Mouse (Mus musculus) NIH3T3 (cell line): ENCODE results near the gene Bmper.

Experiments
- DNase-seq: peaks from one replicate; pipeline ENCODE4 v3.0.0-alpha.2; 2012; ENCODE audit warnings: low read depth

Gene Bmper

DNA sequence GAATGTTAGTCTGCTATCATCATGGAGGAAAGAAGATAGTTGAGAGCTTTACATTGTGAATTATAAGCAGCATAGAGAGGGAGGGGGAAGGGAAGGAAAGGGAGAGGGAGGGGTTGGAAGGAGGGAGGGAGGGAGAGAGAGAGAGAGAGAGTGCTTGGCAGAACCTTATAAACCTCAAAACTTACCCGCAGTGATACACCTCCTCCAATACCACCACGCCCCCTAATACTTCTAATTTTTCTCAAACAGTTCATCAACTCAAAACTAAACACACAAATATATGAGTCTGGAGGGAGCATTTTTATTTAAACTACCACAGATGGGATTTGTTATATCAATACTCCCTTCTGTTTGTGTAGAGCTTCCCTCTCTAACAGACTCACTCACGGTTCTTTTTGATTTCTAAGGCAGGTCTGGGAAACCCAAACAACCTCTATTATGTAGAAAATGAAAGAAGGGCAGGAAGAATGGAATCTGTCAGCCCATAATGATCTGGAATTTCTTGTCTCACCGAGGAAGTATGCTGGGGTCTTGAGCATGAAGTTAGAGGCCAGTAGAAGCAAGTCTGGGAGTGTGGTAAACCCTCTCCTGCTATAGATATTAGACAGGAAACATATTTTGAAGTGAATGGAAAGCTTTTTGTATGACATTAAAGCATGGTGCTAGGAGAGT is 152.0 kb downstream of the Bmper start:
- DNase-seq: peak; percentile 32

DNA sequence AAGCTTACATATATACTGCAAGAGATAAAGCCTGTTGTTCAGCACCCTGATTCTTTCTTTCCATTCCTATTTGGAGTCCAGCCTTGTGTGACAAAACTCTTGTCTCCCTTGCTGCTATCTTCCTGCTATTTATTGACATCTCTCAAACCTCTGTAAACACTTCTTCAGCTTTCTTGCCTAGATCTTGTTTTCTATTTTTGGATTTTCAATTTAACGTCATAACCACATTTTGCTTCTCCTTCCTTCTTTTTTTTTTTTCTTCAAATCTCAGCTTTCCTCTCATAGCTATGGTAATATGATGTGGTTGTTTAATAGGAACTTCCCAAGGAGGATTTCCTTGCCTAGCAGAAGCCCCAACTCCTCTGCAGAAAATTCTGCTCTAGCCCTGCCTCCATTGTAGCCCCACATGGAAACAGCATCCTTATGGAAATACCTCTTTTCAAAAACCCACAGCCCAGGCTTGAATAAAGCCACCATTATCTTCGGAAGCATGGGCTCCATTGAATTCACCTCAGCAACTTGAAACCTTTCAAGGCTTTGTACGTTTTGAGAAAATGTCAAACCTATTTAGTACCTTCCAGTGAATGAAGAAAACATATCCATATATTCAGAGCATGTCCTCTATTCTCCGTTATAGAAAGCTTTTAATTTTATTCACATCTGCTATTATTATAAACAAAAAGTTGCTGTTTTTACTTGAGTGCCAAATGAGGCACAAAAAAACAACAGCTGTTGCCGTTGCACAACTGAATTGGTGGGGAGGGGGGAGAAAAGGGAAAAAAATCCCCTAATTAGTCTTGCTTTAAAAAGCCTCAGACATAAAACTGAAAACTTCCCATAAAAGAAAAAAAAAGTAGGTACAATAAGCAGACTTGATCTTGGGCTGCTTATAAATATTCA is 155.2 kb downstream of the Bmper start:
- DNase-seq: no peak

DNA sequence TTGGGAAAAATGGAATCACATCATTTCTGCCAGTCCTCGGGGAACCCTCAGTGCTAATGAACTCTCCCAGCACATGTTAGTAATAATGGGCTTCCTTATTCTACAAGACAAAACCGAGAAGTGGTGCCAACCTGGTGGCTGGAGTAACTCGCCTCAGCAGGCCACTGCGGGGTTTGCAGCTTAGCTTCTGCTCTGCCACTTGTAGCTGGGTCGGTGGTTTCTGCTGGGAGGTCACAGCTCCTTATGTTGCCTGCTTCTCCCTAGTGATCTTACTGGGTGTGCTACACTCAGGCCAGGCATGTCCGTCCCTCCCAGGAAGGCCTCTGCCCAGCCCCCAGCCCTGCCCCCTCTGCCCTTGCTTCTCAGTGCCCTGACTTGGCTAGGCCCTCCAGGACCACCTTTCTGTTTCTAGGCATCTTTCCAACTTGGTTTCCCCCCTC is 155.9 kb downstream of the Bmper start:
- DNase-seq: no peak

DNA sequence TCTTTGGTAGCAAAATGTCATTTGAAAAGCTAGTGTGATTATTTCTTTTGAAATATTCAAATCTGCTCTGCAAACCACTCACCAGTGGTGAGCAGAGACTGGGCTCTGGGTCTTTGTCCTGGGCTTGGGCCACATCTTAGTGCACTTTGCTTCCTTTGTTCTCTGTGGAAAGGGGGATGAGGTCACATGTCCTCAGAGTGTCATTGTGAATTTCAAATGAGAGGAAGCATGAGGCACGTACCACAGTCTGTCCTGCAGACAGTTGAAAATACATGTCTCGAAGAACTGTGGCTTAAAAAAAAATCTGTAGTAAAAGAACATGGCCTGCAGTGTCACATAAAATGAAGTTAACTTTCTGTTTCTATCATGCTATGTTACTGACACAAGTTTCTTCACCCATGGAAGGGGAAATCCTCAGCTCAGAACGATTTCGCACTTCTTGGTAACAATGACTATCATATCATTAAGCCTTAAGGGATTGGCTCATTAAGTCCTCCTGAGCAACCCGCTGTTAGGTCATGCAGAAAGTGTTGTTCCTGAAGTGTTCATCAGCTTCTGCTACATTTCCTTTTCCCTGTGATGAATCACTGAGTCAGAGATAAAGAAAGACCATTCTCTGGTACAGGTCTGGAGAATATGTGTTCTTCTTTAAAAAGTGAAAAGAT is 157.4 kb downstream of the Bmper start:
- DNase-seq: no peak

DNA sequence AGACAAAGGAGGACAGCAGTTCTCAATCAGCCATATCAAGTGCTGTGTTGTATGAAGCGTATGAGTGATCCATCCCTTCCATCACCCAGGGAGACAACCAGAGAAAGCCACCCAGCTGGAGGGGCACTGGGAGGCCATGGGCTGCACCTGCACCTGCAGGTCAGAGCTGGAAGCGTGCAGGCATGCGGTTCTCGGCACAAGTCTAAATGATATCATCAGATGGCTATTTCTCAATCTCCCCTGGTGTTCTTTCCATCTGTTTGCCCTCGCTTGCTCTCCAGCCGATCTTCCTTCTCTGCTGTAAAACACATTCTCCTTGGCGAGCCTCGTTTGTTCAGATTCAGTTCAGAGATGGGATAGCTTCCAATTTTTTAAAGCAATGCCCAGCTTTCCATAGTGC is 160.4 kb downstream of the Bmper start:
- DNase-seq: no peak

DNA sequence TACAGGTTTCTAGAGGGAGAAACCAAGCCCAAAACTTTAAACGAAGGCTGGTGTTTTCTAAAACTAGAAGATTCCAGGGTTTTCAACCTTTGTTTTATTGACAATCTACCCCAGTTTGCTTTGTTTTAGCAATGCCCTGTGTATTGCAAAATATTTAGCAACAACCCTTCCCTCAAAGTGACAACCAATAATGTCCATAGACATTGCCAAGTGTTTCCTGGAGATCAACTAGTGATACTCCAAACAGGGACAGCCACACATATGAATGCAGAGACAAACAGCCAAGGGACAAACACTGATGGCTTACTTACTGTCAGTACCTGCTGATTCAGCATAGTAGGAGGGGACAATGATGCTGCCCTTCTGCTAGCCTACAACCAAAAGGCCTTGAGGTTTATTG is 161.0 kb downstream of the Bmper start:
- no peak for DNase-seq

DNA sequence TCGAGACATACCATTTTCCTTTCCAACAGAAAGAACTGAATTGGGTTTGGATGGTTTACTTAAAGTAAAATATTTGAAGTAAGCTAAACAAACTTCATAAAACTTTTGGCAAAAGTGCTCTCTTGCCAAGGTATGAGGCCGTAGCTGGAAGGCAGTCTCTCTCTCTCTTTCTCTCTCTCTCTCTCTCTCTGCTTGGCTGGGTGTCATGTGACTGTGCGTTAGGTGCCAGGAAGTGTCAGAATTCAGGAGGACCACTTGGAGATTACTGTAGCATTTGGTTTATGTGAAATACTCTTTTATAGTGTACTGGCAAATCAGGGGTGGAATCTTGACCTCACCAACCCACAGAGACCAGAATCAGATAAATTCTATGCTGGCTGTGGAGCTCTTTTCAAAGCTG is 162.0 kb downstream of the Bmper start:
- DNase-seq: peak; percentile 21

DNA sequence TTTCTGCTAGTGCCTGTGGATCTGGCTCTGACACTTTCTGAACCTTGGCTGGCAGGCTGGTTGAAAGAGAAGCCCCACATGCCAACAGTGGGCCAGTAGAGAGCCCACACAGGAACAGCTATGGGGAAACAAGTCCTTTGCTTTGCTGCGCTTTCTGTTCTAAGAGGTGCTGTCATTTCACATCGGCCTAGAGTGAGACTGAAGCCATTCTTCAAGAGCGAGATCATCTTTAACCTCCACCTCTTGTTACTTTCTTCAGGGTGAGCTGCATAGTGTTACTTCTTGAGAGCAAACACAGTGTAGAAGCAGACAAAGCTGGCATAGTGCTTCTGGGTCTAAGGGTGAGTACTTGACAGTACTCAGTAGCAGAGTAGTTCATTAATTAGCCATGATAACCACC is 163.3 kb downstream of the Bmper start:
- DNase-seq: peak; percentile 48

DNA sequence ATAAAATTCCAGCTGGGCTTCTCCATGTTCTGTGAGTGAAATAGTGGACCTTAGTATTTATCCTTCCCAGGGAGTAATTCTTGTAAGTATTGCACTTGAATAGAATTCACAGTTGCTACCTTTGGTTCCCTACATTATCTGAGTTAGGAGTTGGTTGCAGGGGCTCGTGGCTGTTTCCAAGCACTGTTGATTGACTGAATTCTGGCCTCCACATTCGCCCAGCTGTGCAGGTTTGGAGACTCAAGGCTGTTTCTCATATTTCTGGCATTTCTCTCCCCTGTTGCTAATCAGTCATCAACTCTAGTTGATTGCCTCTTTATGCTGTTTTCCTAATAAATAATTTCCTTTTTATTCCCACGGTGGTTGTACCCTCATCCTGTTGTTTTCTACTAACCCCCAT is 167.2 kb downstream of the Bmper start:
- no peak for DNase-seq

DNA sequence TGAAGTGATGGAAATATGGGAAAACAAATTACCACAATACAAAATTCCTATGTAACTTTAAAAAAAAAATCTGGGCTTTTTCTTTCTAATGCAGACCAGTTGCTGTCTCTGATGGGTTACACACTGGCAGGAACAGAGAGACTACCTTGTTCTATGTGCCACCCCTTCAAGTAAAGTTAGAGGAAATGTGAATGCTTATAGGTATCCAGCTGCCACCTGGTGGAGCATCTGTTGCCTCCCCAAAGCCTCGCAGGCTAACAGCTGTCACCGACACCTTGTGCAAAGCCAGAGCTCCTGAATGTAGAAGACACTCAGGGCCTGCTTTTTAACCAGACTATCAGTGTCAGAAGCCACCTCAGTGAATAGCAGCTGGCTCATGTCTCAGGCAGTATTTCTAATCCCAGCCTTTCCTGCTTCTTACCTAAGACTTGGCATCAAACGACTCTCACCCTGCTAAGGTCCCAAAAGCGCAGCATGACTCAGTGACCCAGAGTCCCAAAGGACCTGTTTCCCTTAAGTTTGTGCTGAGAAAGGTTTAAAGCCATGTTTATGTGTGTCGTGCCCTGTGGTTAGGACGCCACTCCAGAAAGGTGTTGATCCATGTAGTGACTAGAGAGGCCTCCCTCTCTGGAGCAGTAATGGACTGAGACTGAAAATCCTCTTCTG is 171.9 kb downstream of the Bmper start:
- peak; percentile 41 for DNase-seq

DNA sequence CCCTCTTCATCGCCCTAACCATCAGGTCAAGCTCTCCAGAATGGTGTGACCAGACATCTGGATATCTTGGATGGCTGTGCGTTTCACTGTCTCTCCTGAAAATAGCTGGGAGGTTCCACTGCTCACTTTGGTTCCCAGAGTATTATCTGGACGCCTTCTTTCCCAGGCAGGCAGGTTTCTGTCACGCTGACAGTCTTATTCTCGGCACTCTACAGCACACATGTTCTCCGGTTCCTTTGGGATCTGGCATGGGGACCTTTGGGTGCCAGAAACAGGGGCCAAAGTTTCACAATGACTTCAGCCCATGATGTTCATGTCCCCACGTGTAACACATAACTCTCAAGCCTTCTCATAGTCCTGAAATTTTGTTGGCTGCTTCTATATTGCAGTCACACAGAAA is 173.3 kb downstream of the Bmper start:
- DNase-seq: no peak

DNA sequence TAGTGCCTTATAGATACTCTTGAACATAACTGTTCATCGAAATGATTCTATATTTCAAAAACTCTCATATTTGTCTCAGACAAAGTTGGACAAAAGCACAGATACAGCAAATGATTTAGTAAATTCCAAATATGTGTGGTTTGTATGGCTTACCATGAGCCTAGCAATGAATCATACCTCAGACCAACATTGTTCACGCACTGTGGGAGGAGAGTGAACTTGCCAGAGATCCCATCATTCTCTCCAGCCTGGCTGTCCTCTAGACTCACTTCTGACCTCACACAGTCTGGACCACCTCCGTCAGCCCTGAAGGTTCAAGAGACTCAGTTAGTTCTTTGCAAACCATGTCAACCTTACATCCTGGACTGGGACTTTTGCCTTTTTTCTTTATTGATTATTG is 175.0 kb downstream of the Bmper start:
- peak; percentile 46 for DNase-seq

DNA sequence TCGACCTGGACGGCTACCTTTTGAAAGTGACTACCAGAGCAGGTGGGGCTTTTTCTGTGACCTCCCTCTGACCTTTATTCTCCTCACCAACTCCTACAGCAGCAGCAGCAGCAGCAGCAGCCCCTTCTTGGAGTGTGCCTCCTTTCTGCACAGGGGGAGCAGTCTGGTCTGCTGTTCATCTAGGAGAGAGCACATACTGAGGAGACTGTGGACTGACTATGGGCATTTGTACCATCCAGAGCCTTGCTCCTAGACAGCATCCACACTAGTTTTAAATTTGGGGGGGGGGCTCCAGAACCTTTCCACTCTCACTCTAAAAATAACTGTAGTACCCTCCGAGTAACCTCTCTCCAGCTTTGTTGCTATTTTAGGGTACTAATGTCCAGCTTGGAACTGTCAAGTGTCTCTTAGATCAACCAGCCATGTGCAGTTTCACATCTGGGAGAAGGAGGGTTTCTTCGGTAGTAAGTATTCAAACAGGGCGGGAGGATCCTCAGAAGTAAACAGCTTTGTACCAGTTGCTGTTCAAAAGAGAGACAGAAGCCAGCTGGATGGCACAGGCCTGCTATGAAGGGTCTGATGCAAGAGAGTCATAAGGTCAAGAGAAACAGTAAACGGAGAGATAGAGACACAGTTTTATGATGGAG is 176.9 kb downstream of the Bmper start:
- no peak for DNase-seq

DNA sequence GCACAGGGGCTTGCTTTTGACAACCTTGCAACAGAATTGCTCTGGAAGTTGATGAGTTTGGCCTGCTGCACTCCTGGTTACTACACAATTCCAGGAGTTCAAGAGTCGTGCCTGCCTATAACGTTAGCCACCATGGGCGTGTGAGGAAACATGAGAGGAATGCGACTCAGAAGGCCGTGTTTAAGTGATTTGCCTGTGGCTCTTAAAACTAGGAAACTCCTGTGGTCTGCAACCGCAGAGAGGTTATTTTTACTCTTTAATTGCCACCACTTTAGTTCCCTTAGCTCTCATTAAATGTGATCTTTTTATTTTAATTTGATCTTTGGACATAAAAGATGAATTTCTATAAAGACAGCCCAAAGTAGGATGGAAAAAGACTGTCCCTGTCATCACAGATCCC is 184.5 kb downstream of the Bmper start:
- no peak for DNase-seq

DNA sequence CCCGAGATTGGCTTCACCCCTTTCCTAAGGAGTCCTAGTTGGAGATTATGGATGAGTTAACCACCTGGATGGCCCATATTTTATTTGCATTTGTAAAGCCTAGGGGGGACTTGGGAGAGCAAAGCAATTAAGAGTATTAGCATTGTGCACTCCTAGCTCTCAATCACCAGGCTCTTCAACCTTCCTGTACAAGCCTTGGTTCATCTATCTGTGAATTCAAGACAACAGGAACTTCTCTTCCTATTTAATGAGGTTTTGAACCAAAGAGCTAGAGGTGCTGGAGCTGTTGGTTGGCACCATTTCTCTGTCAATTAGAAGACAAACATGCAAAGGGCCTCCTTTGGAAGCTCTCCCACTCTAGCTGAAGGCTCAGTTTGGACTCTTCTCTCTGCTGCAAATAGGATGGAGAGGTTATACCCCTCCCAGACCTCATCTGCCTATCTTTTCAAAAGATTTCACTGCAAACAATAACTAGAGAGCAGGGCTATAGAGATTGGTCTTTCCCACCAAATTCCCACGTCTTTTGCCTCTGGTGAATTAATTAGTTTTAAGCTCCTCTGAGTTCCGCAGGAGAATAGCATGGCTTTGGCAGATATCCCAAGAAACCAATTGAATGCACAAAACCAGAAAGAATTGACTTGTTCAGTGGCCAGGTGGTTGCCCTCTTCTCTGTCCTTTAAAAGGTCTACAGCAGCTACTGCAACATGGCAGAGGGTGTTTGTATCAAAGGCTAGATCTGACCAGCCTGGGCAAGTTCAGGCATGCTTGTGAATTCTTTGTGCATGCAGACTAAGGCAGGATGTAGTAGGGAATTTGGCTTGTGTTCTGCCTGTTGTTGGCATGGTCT is 185.3 kb downstream of the Bmper start:
- no peak for DNase-seq

DNA sequence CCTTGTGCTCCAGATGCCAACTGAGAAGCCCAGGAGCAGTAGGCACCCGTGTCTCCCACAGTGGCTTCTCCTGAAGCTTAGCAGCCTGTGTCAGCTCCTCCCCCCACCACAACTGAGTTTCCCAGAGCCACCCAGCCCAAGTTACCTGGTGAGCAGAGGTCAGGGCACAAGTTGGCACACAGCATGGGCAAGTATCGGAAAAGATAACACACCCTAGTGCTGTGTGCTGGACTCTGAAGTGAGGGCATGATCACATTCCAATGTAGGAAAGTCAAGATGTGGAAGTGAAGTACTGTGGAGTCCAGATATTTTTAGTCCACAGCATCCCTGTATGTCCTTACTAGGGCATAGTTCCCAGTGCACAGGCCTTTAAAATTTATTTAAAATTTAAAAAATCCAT is 187.7 kb downstream of the Bmper start:
- no peak for DNase-seq

DNA sequence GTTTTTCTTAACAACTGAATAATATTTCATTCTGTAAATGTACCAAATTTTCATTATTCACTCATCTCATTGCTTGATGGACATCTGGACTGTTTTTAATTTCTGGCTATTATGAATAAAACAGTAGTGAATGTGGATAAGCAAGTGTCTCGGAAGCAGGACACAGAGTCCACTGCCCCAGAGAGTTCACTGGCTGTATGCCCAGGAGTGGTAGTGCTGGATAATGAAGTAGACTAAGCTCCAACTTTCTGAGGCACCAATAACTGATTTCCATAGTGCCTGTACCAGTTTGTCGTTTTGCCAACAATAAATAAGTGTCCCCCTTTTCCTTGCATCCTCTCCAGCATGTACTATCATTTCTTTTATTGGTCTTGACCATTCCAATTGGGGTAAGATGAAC is 190.1 kb downstream of the Bmper start:
- DNase-seq: no peak

DNA sequence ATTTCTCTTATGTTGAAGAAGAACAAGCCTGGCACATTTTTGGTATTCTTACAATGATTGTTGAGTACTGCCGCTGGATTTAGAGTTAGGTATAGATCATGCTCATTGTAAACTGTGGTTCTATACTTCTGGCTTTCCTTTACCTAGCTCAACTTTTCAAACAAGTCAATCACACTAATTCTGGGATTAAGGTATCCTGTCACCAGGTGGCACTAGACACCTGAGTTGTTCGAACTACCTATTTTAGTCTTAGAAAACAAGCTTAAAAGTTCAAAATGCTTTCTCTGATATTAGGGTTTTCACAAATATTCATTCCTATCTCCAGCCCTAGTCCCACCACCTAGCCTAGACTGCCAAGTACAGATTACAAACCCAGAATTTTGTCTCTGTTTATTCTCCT is 196.2 kb downstream of the Bmper start:
- DNase-seq: no peak

DNA sequence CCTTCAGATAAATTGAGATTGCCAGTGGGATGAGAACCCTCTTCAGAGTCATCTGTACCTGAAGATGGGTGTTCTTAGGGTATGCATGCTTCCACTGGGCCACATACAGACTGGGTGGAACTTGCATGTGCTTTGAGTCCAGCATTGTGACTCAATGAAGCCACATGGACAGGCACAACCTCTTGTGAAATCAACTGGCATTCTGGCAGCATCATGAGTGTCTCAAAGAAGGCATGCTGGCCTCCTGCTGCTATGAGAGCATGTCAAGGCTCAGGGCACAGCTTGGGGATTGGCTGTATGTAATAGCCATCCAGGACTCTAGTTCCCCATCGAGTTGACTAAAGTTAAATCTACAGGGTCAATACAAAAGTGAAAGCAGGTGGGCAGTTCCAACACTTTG is 200.9 kb downstream of the Bmper start:
- DNase-seq: peak; percentile 11

DNA sequence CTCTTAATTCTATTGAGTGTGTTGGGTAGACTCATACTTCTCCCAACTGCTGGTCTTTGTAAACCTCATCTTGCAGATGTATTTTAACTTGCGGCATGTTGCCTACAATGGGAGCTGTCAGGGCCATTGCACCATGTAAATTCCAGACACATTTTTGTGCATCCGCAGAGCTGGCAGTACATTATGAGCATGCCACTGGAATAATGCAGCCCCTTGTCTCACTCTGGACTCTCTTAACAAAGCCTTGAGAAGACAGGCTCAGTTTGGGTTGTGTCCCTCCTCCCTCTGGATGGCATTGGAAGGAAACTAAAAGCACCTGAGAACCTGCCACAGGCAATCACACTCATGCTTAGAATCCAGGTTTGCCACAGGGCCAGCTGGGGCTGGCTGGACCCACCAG is 209.8 kb downstream of the Bmper start:
- no peak for DNase-seq

DNA sequence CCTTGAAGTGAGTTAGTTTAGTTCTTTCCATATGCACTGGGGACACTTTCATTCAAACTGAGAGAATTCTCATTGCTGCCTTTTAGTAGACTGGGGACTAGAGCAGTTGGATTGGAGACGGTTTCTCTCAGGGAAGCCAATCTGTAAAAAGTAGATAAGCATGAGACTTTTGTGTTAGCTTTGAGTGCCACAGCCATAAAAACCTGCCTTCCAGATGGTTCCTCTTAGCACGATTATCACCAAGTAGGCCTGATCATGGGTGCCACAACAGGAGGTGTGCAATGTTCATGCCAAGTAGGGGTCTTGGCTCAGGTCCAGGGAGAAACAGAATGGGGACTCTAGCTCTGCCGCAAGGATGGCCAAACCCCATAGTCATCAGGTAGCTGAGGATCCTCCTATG is 210.4 kb downstream of the Bmper start:
- no peak for DNase-seq
